Mouse (Mus musculus): ENCODE data around the gene Cdk5r1.

Cdk5r1 gene

GRCm38 (mm10) chr11:80504519-80505385 lies 27.9 kb downstream of the Cdk5r1 start:
- DNase-seq (ENCODE audit: low spot score) = no peak

- DNase-seq (ENCODE audit: low spot score) = no peak
These were observed 28.8 kb downstream of the Cdk5r1 start for GRCm38 (mm10) chr11:80505581-80505980.

GRCm38 (mm10) chr11:80506483-80506882 lies 29.7 kb downstream of the Cdk5r1 start:
- no peak for DNase-seq (ENCODE audit: low spot score)

DNA sequence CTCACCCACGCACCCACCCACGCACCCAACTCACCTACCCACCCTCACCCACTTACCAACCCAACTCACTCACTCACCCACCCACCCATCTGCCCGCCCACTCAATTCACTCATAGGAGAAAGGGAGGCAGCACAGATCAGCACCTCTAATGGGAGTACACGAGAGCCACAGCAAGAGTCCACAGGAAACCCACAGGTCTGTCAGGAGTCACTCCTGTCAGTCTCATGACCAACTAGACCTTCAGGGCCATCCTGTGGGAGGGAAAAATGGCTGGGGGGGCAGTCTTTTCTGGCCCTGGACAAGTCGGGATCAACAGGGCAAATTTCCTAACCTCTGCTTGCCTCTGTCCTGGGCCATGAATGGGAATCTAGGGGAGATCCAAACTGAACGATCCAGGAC lies 31.0 kb downstream of the Cdk5r1 start:
- DNase-seq (ENCODE audit: low spot score) = no peak

GRCm38 (mm10) chr11:80508361-80509175 lies 31.7 kb downstream of the Cdk5r1 start:
- DNase-seq (ENCODE audit: low spot score) = peak; percentile 53

- no peak for DNase-seq (ENCODE audit: low spot score)
These were observed 32.3 kb downstream of the Cdk5r1 start for GRCm38 (mm10) chr11:80509176-80509506.

- no peak for DNase-seq (ENCODE audit: low spot score)
These were observed 33.3 kb downstream of the Cdk5r1 start for GRCm38 (mm10) chr11:80510124-80510523.

DNA sequence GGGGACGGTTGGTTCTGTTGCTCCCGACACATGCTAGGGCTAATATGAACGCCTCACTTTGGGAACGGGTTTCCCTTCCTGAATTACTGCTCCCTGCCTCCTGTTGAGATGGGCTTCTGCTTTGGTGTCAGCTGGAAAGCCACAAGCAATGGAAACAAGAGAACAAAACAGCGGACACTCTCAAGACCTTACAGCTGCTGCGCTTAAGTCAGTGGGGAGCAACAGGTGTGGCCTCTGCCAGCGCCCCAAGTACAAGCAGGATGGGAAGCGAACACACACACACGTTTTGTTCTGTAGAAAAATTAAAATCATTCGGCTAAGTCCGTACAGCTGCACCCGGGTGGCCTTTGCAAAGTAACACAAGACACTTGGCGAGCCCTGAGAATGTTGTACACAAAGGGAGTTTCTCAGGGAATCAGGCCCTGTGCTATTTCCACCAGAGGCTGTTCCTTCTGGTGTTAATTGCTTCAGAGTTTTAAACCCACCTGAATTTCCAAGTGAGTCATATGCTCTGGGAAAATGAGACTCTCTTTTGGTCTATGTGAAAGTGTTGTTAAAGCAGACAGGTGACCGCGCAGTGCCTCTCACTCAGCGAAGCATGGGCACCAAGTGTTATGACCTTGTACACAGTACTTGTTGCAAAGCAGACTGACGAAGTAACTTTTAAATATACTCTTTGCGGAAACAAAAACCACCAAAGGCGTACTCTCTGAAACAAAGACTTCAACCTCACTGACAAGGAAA lies 35.7 kb downstream of the Cdk5r1 start:
- DNase-seq (ENCODE audit: low spot score) = no peak

DNA sequence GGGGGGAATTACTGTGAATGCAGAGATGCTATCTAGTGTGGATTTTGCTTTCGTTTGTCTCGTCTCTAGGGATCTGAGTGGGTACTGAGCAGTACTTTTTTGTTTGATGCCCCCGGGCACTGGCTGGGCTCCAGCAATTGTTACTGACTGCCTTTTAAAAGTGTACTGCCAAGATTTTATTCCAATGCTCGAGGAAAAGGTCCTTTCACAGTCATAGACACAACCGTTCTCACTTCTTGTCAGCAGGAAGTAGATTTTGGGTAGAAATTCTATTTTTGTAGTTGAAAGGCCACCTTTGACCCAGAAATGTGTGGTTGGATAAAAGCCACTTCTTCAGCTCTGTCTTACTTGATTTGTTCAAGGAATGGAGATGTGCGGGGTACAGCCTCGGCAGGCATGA lies 37.0 kb downstream of the Cdk5r1 start:
- no peak for DNase-seq (ENCODE audit: low spot score)

DNA sequence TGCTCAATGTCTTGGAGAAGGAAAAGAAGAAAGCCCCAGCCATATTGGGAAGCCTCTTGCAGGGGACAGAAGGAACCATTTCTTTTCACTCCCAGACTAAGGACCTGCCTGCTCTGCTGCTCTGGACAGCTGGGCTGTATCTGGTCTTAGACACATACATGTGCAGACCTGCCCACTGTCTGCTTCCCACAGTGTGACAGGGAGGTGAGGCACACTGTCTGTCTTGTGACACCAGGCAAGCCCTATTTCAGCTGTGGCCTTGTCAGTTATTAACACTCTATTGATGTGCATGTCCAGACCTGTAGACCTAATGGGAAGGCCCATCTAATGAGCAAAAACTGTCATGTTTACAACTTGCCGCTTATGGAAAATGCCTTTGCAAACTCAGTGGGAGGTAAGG lies 38.5 kb downstream of the Cdk5r1 start:
- DNase-seq (ENCODE audit: low spot score) = no peak

- DNase-seq (ENCODE audit: low spot score) = no peak
These were observed 39.1 kb downstream of the Cdk5r1 start for GRCm38 (mm10) chr11:80515895-80516294.

DNA sequence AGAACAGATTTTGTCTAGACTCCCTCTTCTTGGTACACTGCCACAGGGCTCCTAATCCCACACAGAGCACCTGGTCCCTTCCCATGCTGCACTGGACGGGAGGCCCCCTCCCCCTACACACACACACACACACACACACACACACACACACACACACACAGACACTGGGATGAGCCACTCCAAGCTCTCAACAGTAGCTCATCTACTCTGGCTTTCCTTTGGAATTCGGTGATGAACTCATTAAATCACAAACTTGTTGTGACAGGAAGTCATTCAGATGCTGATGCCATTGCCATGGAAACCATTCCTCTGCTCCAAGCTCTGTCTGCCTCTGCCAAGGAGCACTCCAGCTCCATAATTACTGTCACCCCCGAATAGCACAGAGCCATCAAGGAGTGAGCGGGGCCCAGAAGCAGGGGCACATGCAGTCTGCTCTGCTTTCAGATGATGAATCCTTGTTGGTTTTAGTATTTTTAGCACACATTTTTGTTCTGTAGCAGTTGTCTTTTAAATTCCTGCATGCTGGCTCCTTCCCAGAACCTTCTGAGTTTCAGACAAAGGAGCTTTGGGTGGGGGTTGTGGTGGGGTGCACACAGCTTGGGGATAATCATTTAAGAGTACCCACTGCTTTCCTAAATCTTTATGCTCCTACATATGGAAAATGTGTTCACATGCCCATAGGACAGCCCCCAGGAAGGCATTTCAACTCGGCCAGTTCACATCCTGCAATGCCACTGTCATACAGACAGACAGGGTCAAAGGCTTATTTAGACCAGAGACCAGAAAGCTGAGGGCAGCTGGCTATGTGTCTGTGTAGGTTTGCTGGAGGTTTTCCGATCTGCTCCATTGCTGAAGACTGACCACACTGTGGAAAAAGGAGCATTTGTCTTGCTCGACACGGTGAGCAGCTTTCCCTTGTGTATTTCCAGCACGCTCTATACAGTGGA lies 41.9 kb downstream of the Cdk5r1 start:
- DNase-seq (ENCODE audit: low spot score) = no peak

DNA sequence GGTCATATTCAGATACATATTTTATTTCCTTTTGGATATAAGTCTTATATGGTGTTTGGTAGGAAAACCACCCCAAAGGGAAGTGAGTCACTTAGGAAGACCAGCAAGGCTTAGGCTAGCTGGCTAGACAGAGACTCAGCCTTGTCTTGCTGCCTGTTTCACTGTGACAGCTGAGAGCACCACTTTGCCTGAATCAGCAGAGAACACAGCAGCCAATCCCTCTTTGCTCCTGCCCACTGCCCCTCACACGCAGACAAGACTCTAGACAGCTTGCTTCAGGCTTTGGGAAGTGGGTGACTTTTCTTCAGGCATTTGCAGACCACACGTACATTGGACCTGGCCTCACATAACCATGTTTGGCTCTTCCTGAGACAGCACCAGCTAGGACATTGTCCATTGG lies 44.3 kb downstream of the Cdk5r1 start:
- no peak for DNase-seq (ENCODE audit: low spot score)

DNA sequence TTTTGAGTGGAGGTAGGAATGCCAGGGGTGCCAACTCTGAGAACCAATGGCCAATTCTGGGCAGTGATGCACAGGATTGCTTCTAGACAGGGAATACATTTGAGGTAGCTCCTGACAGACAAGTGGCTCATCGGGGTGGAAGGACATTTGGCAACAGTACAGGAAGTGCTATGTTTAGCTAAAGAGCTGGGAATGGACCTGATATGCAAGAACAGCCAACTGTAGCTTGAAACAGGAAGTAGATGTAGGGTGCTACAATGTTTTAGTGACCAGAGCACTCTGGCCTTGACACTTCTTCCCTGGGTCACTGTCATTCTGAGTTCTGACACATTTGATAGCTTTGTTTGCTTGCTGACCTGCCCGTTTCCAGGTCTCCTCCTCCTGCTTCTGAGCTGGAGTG lies 46.0 kb downstream of the Cdk5r1 start:
- peak; percentile 18 for DNase-seq (ENCODE audit: low spot score)

GRCm38 (mm10) chr11:80523410-80523809 lies 46.6 kb downstream of the Cdk5r1 start:
- DNase-seq (ENCODE audit: low spot score) = no peak

DNA sequence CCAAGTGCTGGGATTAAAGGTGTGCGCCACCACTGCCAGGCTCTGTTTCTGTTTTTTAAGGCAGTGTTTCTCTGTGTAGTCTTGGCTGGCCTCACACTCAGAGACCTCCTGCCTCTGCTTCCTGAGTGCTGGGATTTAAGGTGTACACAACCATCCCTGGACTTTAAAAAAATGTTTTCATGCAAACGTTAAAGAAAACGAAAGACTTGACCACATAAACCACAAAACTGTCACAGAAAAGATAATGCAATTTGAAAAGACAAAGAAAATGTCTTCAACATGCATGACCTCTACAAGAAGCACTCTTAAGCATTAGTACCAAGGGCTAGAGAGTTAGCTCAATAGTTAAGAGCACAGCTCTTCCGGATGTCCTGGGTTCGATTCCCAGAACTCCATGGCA lies 47.4 kb downstream of the Cdk5r1 start:
- DNase-seq (ENCODE audit: low spot score) = no peak

GRCm38 (mm10) chr11:80527697-80528096 lies 50.9 kb downstream of the Cdk5r1 start:
- no peak for DNase-seq (ENCODE audit: low spot score)

GRCm38 (mm10) chr11:80529149-80529548 lies 52.3 kb downstream of the Cdk5r1 start:
- no peak for DNase-seq (ENCODE audit: low spot score)

Data from lung, postnatal 25 days (tissue).